Mouse (Mus musculus) kidney, adult 2 months (tissue): ENCODE measurements around the gene Ptprh.

ENCODE experiments used
- CTCF ChIP-seq: fragments of 200-500 bp; conservative IDR thresholded peaks from 2 replicates; pipeline ENCODE4 v1.5.1; 2011; ENCODE audit warnings: low read depth, mild to moderate bottlenecking, control low read depth, low read length, moderate library complexity, mixed read lengths; ENCODE audit not compliant: insufficient read depth, insufficient read length
- POLR2A ChIP-seq: fragments of 200-500 bp; IDR thresholded peaks from one replicate; pipeline ENCODE4 v1.6.1; 2011; ENCODE audit warnings: low read depth, low read length, control low read depth

GRCm38 (mm10) chr7:4537181-4537580 lies 66.7 kb downstream of the Ptprh start:
- TF ChIP-seq POLR2A (no peak), CTCF (no peak)
